Mouse (Mus musculus): Measurements from ENCODE around the gene Marc1. TPM values are rescaled to one million over a fixed set of nuclear protein-coding genes. Genes with fewer than 3 reads are reported as not detected.

The Marc1 gene
- total and polyA plus RNA-seq, 2 experiments from 2014 or later = 0.24 to 0.45 TPM

- H3K4me1 ChIP-seq (ENCODE audit: insufficient read depth) = no peaks in the 10 kb centered on the region
- peak overlapping the region; percentile 46 for H3K4me2 ChIP-seq (ENCODE audit: low read depth)
- ATAC-seq (peak; percentile 98), DNase-seq (peak; percentile 82)
- H3K27ac ChIP-seq (ENCODE audit: low read depth, low read length) = peak overlapping the region; percentile 40; the same call in 1 of the 2 replicates
- peak; percentile 86 for TF ChIP-seq CTCF (IDR thresholded peaks at IDR 0.05; ENCODE audit: low read depth)
- H3K36me3 ChIP-seq (ENCODE audit: insufficient read depth) = no peaks in the 10 kb centered on the region
- peaks cover 4% of the 10 kb centered on the region for H3K27me3 ChIP-seq (ENCODE audit: insufficient read depth, low read length)
- WGBS = 17% methylated on average over 31 of the region's 31 CpGs
- no peaks in the 10 kb centered on the region for H3K9me3 ChIP-seq (ENCODE audit: low read length)
- H3K9ac ChIP-seq = no peak overlapping the region
- no peak overlapping the region for H3K4me3 ChIP-seq (ENCODE audit: low read depth, low read length)
Measured at GRCm38 (mm10) chr1:184851741-184852618, 40.9 kb upstream of the Marc1 start.

GRCm38 (mm10) chr1:184851166-184851565, 40.1 kb upstream of the Marc1 start:
- no peak overlapping the region for H3K27ac ChIP-seq (ENCODE audit: low read depth, low read length)
- no peak for ATAC-seq
- H3K4me2 ChIP-seq (ENCODE audit: low read depth) = no peak overlapping the region
- no peak overlapping the region for H3K9ac ChIP-seq
- no peaks in the 10 kb centered on the region for H3K4me1 ChIP-seq (ENCODE audit: insufficient read depth)
- TF ChIP-seq CTCF (IDR thresholded peaks at IDR 0.05; ENCODE audit: low read depth) = no peak
- 48% methylated on average over 7 of the region's 7 CpGs for WGBS
- H3K27me3 ChIP-seq (ENCODE audit: insufficient read depth, low read length) = peaks cover 4% of the 10 kb centered on the region
- no peaks in the 10 kb centered on the region for H3K9me3 ChIP-seq (ENCODE audit: low read length)
- DNase-seq = no peak
- no peak overlapping the region for H3K4me3 ChIP-seq (ENCODE audit: low read depth, low read length)
- no peaks in the 10 kb centered on the region for H3K36me3 ChIP-seq (ENCODE audit: insufficient read depth)

GRCm38 (mm10) chr1:184846973-184847372, 35.9 kb upstream of the Marc1 start:
- WGBS = 55% methylated on average over 3 of the region's 3 CpGs
- Histone ChIP-seq H3K4me1 (ENCODE audit: insufficient read depth) (peaks cover 6% of the 10 kb centered on the region; the same call in 1 of the 2 replicates), H3K9ac (no peak overlapping the region), H3K9me3 (ENCODE audit: low read length) (no peaks in the 10 kb centered on the region), H3K4me3 (ENCODE audit: low read depth, low read length) (no peak overlapping the region), H3K36me3 (ENCODE audit: insufficient read depth) (no peaks in the 10 kb centered on the region), H3K27me3 (ENCODE audit: insufficient read depth, low read length) (peaks cover 4% of the 10 kb centered on the region), H3K27ac (ENCODE audit: low read depth, low read length) (no peak overlapping the region), H3K4me2 (ENCODE audit: low read depth) (no peak overlapping the region)
- no peak for DNase-seq
- no peak for ATAC-seq
- no peak for TF ChIP-seq CTCF (IDR thresholded peaks at IDR 0.05; ENCODE audit: low read depth)

GRCm38 (mm10) chr1:184846092-184846750, 35.1 kb upstream of the Marc1 start, which contains the start of gene Marc2:
Marc2 (minus strand) TSS chr1:184846451.
- Histone ChIP-seq H3K9ac (peak within 1 kb of the TSS; percentile 67), H3K27ac (ENCODE audit: low read depth, low read length) (peak within 1 kb of the TSS; percentile 54), H3K36me3 (ENCODE audit: insufficient read depth) (no peaks in the 10 kb centered on the region), H3K27me3 (ENCODE audit: insufficient read depth, low read length) (peaks cover 3% of the 10 kb centered on the region), H3K4me1 (ENCODE audit: insufficient read depth) (peaks cover 6% of the 10 kb centered on the region; the same call in 1 of the 2 replicates), H3K9me3 (ENCODE audit: low read length) (no peaks in the 10 kb centered on the region), H3K4me2 (ENCODE audit: low read depth) (peak within 1 kb of the TSS; percentile 78), H3K4me3 (ENCODE audit: low read depth, low read length) (peak within 1 kb of the TSS; percentile 76)
- 4% methylated on average over 18 of the region's 18 CpGs for WGBS
- ATAC-seq (peak; percentile 15; the same call in 1 of the 2 replicates), DNase-seq (no peak)
- no peak for TF ChIP-seq CTCF (IDR thresholded peaks at IDR 0.05; ENCODE audit: low read depth)

GRCm38 (mm10) chr1:184845111-184846071, 34.3 kb upstream of the Marc1 start:
- peaks cover 6% of the 10 kb centered on the region; the same call in 1 of the 2 replicates for H3K4me1 ChIP-seq (ENCODE audit: insufficient read depth)
- peak overlapping the region; percentile 67 for H3K9ac ChIP-seq
- no peaks in the 10 kb centered on the region for H3K36me3 ChIP-seq (ENCODE audit: insufficient read depth)
- TF ChIP-seq CTCF (IDR thresholded peaks at IDR 0.05; ENCODE audit: low read depth) = no peak
- no peaks in the 10 kb centered on the region for H3K9me3 ChIP-seq (ENCODE audit: low read length)
- H3K4me3 ChIP-seq (ENCODE audit: low read depth, low read length) = peak overlapping the region; percentile 76
- no peaks in the 10 kb centered on the region; the same call in 1 of the 2 replicates for H3K27me3 ChIP-seq (ENCODE audit: insufficient read depth, low read length)
- WGBS = 1% methylated on average over 67 of the region's 67 CpGs
- H3K27ac ChIP-seq (ENCODE audit: low read depth, low read length) = peak overlapping the region; percentile 54
- peak overlapping the region; percentile 78 for H3K4me2 ChIP-seq (ENCODE audit: low read depth)
- DNase-seq (peak; percentile 88), ATAC-seq (peak; percentile 98)
